Mouse (Mus musculus): ENCODE data around the gene Pced1b. TPM values are rescaled to one million over a fixed set of nuclear protein-coding genes. Genes with fewer than 3 reads are reported as not detected.
"Not testable (repeated sequence)": the region's sequence is repeated elsewhere in the genome, so short reads cannot be mapped to it uniquely, and the experiment has no call there.

The Pced1b gene
- polyA plus RNA-seq, 1 experiment from 2014 or later, result 8.0 TPM

DNA sequence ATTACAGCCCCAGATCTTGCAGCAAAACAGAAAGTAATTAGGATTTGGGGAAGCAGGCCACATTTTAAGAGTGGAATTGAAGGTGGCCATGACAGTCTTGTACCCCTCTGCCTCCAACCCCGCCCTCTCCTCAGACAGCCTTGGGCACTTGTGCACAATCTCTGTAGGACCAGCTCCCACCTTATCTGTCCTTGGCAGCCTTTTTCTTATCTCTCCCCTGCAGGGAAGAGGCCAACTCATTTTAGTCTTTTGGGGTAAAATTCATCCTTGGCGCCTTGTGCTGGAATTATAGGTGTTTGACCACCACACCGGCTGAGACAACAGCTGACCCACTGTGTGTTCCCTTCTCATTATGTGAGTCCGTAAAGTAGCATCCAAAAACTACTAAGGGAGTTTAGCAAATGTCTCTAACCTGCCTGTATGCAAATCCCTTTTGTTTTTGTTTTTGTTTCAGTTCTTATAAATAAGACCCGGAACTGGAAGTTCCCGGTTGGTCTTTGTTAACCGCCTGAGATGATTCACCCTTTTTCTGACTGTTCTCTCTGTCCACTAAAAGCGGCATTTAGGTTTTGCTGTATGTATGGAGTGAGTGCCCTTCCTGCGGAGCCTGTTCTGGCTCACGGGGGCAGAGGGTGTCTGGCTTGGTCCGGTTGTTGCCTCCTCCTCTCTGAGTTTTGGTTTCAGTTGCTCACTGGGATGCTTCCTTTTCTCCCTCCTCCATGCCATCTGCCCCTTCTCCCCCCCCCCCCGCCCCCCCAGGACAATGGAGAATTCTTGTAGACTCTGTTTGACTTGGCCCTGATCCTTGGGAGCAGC, 132.8 kb downstream of the Pced1b start:
- ATAC-seq (replicated peaks; ENCODE audit: low FRiP score, low read depth) (no peak), DNase-seq (ENCODE audit: low spot score) (no peak)
- no peaks in the 10 kb centered on the region for H3K36me3 ChIP-seq (ENCODE audit: insufficient read depth, low read length)
- no peak overlapping the region for H3K9ac ChIP-seq (ENCODE audit: low read depth, low read length)
- 81% methylated on average over 11 of the region's 12 CpGs for WGBS
- TF ChIP-seq CTCF (IDR thresholded peaks at IDR 0.05; ENCODE audit: low read depth), result no peak
- H3K9me3 ChIP-seq (replicated peaks; ENCODE audit: low read length), result no peaks in the 10 kb centered on the region
- H3K4me1 ChIP-seq (replicated peaks; ENCODE audit: insufficient read depth, low read length), result peaks cover 13% of the 10 kb centered on the region; the same call in 1 of the 2 replicates
- no peak overlapping the region for H3K4me2 ChIP-seq (ENCODE audit: low read length)
- no peaks in the 10 kb centered on the region for H3K27me3 ChIP-seq (ENCODE audit: insufficient read depth, low read length)
- no peak overlapping the region for H3K27ac ChIP-seq
- H3K4me3 ChIP-seq (replicated peaks; ENCODE audit: low read depth, low read length), result no peak overlapping the region

DNA sequence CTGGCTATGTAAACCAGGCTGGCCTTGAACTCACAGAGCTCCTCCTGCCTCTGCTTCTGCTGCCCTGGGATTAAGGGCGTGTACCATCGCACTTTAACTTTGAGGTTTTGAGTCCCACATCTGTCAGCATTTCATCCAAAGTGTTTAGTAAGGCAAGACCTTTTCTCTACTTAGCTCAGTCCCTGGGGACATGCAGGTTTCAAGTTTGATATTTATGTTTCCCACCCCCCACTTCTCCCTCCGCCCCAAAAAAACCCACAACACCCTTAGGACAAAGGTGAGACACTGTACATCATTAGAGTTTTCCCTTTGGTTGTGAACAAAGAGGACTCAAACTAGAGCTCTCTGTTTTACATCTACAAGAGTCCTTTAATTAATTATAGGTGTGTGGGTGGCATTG, 135.7 kb downstream of the Pced1b start:
- TF ChIP-seq CTCF (IDR thresholded peaks at IDR 0.05; ENCODE audit: low read depth), result no peak

DNA sequence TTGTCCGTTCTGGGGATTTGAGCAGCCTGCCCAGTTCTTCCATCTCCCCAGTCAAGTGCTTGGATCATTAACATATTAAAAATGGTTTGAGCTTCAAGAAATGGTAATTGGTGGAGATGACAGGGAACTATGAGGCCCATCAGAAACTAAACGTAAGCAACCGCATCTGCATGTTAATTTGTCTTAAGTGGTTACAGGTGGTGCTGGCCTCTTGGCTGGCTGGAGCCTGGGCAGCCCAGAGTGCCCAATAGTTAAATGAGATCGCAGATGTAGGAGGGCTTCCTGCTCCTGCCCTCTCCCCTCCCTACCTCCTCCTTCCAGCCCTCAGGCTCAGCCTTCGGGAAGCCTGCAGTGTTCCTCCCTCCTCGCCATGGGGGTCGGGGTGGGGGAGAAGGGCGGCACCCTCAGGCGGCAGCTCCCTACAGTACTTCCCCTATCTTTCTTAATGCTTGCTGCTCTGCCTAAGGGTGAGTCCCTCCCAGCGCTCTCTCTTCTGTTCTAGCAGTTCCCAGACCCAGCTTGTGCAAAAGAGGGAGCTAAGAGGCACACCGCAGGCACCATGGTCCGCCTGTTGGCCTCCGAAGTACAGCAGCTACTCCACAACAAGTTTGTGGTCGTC, 136.7 kb downstream of the Pced1b start:
- Histone ChIP-seq H3K36me3 (ENCODE audit: insufficient read depth, low read length) (no peaks in the 10 kb centered on the region), H3K4me3 (replicated peaks; ENCODE audit: low read depth, low read length) (no peak overlapping the region), H3K27ac (no peak overlapping the region), H3K27me3 (ENCODE audit: insufficient read depth, low read length) (no peaks in the 10 kb centered on the region), H3K4me1 (replicated peaks; ENCODE audit: insufficient read depth, low read length) (no peaks in the 10 kb centered on the region), H3K4me2 (ENCODE audit: low read length) (no peak overlapping the region), H3K9ac (ENCODE audit: low read depth, low read length) (no peak overlapping the region), H3K9me3 (replicated peaks; ENCODE audit: low read length) (no peaks in the 10 kb centered on the region)
- ATAC-seq (replicated peaks; ENCODE audit: low FRiP score, low read depth), result no peak
- no peak for DNase-seq (ENCODE audit: low spot score)
- TF ChIP-seq CTCF (IDR thresholded peaks at IDR 0.05; ENCODE audit: low read depth), result no peak
- WGBS, result 78% methylated on average over 12 of the region's 14 CpGs

More for the DNA sequence above, 135.7 kb downstream of the Pced1b start:
- 83% methylated on average over 3 of the region's 3 CpGs for WGBS
- H3K4me1 ChIP-seq (replicated peaks; ENCODE audit: insufficient read depth, low read length), result no peaks in the 10 kb centered on the region
- no peaks in the 10 kb centered on the region for H3K9me3 ChIP-seq (replicated peaks; ENCODE audit: low read length)
- no peaks in the 10 kb centered on the region for H3K36me3 ChIP-seq (ENCODE audit: insufficient read depth, low read length)
- no peak for ATAC-seq (replicated peaks; ENCODE audit: low FRiP score, low read depth)
- no peaks in the 10 kb centered on the region for H3K27me3 ChIP-seq (ENCODE audit: insufficient read depth, low read length)
- H3K9ac ChIP-seq (ENCODE audit: low read depth, low read length), result no peak overlapping the region
- no peak overlapping the region for H3K27ac ChIP-seq
- H3K4me2 ChIP-seq (ENCODE audit: low read length), result no peak overlapping the region
- H3K4me3 ChIP-seq (replicated peaks; ENCODE audit: low read depth, low read length), result no peak overlapping the region
- no peak for DNase-seq (ENCODE audit: low spot score)

DNA sequence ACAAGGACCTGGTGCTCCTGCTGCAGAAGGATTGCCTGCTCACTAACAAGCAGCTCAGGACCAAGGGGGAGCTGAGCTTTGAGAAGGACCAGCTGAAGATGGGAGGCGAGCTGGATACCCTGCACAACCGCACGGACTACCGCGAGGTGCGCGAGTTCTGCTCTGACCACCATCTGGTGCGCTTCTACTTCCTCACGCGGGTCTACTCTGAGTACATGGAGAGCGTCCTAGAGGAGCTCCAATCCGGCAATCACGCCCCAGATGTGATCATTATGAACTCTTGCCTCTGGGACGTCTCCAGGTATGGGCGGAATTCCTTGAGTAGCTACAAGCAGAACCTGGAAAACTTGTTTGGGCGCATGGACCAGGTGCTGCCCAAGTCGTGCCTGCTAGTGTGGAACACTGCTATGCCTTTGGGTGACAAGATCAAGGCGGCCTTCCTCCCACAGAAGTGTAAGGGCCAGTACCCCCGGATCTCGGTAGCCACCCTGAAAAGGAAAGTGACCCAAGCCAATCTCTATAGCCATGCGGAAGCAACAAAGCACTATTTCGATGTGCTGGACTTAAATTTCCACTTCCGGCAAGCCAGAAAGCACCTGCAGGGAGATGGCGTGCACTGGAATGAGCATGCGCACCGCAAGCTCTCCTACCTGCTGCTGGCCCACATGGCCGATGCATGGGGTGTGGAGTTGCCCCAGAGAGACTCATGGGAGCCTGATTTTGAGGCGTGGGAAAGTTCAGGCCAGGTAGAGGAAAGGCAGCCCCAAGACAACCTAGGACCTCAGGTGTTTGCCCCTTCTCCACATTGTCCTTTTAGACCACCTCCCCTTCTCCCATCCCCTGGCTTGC, 137.5 kb downstream of the Pced1b start:
- DNase-seq (ENCODE audit: low spot score), result no peak
- H3K9me3 ChIP-seq (replicated peaks; ENCODE audit: low read length), result no peaks in the 10 kb centered on the region
- WGBS, result 94% methylated on average over 28 of the region's 28 CpGs
- H3K4me2 ChIP-seq (ENCODE audit: low read length), result no peak overlapping the region
- H3K27ac ChIP-seq, result no peak overlapping the region
- H3K4me1 ChIP-seq (replicated peaks; ENCODE audit: insufficient read depth, low read length), result no peaks in the 10 kb centered on the region
- TF ChIP-seq CTCF (IDR thresholded peaks at IDR 0.05; ENCODE audit: low read depth), result no peak
- H3K27me3 ChIP-seq (ENCODE audit: insufficient read depth, low read length), result no peaks in the 10 kb centered on the region
- no peak for ATAC-seq (replicated peaks; ENCODE audit: low FRiP score, low read depth)
- H3K4me3 ChIP-seq (replicated peaks; ENCODE audit: low read depth, low read length), result no peak overlapping the region
- H3K9ac ChIP-seq (ENCODE audit: low read depth, low read length), result no peak overlapping the region
- no peaks in the 10 kb centered on the region for H3K36me3 ChIP-seq (ENCODE audit: insufficient read depth, low read length)

DNA sequence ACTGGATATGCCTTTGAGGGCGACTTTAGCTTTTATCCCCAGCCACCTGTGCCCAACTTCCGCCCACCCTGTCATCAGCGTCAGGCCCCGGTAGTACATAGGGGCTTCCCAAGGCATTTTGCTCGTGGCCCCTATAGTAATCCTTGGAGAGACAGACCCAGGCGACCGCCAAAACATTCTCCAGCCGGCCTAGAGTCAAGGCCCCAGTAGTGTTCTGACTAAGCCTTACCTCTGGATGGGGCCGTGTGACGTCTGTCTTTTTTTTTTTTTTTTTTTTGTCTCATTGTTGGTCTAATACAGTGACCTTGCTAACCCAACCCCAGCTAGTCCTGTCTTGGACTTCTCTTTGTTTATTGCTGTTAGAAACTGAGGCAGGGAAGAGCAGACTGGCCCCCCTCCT, 138.3 kb downstream of the Pced1b start:
- not testable (repeated sequence) for H3K36me3 ChIP-seq (ENCODE audit: insufficient read depth, low read length); H3K4me1 ChIP-seq (replicated peaks; ENCODE audit: insufficient read depth, low read length); ATAC-seq (replicated peaks; ENCODE audit: low FRiP score, low read depth); H3K4me3 ChIP-seq (replicated peaks; ENCODE audit: low read depth, low read length); H3K9me3 ChIP-seq (replicated peaks; ENCODE audit: low read length); H3K9ac ChIP-seq (ENCODE audit: low read depth, low read length); H3K4me2 ChIP-seq (ENCODE audit: low read length); H3K27me3 ChIP-seq (ENCODE audit: insufficient read depth, low read length); H3K27ac ChIP-seq; DNase-seq (ENCODE audit: low spot score)
- 94% methylated on average over 10 of the region's 10 CpGs for WGBS

DNA sequence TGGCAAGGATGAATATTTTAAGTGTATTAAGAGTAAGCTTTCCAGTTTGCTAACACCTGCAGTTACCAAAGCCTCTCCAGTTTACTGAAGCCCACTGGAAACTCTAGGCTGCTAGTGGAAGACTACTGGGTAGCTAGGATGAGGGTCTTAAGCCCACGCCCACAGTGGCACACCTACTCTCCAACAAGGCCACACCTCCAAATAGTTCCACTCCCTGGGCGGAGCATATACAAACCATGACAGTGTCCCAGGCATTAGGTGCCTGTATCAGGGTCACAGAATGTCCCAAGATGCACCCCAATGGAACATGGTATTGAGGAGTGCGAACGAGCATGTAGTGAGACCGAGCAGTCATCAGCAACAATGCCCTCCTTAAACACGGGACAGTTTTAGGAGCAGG, 140.9 kb downstream of the Pced1b start:
- Histone ChIP-seq H3K9ac (ENCODE audit: low read depth, low read length) (no peak overlapping the region), H3K27ac (no peak overlapping the region), H3K4me3 (replicated peaks; ENCODE audit: low read depth, low read length) (no peak overlapping the region), H3K4me2 (ENCODE audit: low read length) (no peak overlapping the region), H3K36me3 (ENCODE audit: insufficient read depth, low read length) (no peaks in the 10 kb centered on the region), H3K9me3 (replicated peaks; ENCODE audit: low read length) (no peaks in the 10 kb centered on the region), H3K27me3 (ENCODE audit: insufficient read depth, low read length) (no peaks in the 10 kb centered on the region), H3K4me1 (replicated peaks; ENCODE audit: insufficient read depth, low read length) (no peaks in the 10 kb centered on the region)
- 96% methylated on average over 6 of the region's 6 CpGs for WGBS
- TF ChIP-seq CTCF (IDR thresholded peaks at IDR 0.05; ENCODE audit: low read depth), result no peak
- DNase-seq (ENCODE audit: low spot score) (no peak), ATAC-seq (replicated peaks; ENCODE audit: low FRiP score, low read depth) (no peak)

Measured in kidney, postnatal 0 days (tissue).